Mouse (Mus musculus) heart, postnatal 4 days (tissue): ENCODE measurements around the gene 1600002K03Rik. TPM values are rescaled to one million over a fixed set of nuclear protein-coding genes. Genes with fewer than 3 reads are reported as not detected.
A peak's percentile ranks its signal among the peaks of the same experiment; 100 is the strongest.

Experiments used
- DNase-seq: peaks from one replicate; pipeline ENCODE4 v3.0.0; 2021
- total RNA-seq, 2 experiments: library from RNA; stranded (reverse); gene quantifications; 2 replicates each; pipeline ENCODE4 v1.2.3; 2021

Gene 1600002K03Rik
- 1 to 10 TPM; 1.9 to 4.9 TPM for total RNA-seq

DNA sequence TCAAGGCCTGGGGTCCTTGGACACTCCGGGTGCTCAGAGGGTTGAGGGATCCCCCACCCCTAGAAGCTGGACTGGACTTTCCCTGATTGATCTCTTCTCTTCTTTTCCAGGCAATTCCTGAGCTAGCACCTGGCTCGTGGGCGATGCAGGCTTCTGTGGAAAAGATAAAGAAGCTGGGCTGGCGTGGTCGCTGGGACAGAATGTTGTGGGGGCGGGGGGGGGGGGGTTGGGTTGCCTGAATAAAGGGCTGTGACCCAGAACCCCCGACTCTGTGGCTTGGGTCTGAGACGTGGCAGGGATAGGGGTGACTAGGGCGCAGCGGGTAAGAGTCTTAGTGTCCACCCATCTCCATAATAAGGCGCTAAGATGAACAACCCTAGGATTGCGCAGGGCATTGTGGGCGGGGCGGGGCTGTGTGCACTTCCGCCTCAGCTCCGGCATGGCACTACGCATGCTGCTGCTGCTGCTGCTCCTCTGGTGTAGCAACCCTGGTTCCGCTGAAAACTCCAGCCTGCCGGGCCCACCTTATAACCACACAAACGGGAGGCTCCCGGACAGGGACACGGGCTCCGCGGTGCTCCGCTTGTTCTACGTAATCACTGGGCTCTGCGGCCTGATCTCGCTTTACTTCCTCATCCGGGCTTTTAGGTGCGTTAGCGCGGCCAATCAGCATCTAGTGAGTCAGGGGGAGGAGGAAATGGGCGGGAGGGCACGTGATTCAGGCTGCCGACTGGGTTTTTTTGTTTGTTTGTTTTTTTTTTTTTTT lies at the start of gene 1600002K03Rik:
Gene 1600002K03Rik (plus strand): TSS at position 418 of the 766 bp plus-strand sequence.
- DNase-seq: peak; percentile 86

DNA sequence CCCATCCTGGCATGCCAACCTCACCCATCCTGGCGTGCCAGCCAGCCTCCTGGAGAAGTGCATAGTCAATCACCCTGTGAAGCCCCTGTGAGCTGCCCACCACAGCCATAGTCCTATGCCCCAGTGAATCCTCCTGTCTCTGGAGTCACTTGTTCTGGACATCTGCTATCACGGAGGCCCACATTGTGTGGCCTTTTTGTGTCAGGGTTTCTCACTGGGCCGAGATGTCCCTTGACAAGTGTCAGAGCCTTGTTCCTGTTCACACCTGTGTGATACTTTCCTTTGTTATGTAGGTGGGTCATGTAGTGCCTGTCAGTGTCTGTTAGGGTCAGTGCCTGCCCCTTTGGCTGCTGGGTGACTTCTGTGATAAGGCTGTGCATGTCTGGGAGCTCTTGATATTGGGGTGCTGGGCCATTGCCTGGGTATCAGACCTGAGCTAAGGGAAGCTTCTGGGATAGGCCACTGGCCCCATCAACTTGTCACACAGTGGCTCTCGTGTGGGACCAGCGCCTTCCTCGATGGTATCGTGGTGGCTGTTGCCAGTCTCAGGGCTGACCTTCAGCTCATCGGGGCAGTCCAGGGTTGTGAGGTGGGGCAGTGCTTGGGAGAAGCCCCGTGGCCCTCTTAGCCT lies 48.7 kb upstream of the 1600002K03Rik start:
- DNase-seq: no peak

DNA sequence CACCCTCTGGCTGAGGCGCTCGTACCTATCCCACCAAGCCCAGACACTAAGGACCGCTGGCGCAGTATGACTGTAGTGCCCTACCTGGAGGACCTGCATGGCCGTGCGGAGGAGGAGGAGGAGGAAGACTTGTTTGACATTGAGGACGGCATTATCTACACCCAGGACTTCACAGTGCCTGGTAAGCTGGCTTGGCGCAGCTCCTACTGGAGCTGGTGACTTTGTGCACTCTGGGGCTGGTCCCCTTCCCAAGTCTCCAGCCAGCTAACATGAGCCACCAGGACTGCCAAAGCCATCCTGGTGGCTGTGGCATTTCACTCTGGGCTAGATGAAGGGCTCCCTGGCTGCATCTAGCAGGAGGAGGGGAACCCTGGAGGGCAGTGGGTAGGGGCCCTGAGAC lies 44.8 kb upstream of the 1600002K03Rik start:
- no peak for DNase-seq

DNA sequence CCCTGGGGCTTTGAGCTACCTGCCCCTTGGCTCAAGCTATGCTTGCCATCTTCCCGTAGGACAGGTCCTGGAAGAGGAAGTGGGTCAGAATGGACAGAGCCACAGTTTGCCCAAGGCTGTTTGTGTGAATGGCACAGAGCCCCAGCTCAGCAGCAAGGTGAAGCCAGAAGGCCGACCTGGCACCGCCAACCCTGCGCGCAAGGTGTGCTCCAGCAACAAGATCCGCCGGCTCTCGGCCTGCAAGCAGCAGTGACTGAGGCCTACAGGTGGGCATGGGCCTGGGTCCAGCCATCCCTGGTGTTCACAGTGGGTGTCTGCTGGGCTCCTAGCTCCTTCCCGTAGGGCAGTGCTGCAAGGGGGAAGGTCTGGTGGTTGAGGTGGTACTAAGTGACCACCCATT lies 42.9 kb upstream of the 1600002K03Rik start:
- DNase-seq: no peak

DNA sequence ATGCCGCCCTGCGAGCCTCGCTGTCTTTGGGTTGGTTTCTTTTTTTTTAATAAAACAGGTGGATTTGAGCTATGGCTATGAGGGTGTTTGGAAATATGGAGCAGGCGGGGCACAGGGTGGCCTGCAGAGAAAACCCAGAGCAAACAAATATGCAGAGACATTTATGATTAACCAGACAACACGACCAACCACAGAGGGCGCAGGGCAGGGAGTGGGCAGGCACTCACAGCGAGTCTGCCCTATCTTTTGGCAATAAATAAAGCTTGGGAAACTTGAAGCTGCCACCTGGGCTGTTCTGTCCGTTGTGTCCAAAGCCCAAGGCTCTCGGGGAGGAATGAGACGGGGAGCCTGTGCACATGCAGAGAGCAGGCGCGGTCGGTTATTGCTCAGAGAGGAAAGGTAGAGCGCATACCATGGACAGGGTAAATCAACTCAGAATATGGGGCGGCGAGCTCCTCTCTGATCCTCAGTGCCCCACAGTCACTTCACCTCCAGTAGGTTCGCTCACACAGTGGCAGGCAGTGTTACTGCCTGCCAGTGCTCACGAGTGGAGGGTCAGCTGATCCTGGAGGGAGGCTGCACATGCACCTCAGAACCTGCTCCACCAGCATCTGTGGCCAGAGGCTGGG lies 42.2 kb upstream of the 1600002K03Rik start:
- no peak for DNase-seq

DNA sequence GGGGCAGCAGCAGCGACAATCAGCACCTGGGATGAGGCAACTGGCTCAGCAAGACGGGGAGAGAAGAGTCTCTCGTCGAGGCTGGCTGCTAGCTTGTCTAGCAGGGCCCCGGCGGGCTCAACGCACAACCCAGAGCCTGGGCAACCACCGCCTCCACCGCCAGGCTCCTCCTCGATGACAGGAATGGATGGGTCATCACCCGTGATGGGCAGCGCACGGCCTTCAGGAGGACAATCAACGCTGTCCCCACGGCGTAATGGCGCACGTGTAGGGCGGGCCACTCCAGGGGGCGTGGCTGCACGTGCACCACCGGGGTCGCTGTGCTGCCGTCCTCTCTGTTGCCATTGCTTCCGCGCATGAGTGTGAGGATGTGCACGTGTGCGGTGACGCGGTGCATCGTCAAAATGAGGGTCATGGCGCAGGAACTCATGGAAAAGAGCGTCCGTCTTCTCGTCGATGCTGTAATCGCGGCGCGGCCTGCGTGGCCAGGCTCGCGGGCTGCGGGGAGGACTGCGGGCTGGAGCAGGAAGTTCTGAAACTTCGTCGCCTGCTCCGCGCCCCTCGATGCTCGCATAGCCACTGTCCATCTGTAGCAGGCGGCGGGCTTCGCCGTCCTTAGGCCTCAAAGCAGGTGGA lies 41.3 kb upstream of the 1600002K03Rik start:
- DNase-seq: no peak

DNA sequence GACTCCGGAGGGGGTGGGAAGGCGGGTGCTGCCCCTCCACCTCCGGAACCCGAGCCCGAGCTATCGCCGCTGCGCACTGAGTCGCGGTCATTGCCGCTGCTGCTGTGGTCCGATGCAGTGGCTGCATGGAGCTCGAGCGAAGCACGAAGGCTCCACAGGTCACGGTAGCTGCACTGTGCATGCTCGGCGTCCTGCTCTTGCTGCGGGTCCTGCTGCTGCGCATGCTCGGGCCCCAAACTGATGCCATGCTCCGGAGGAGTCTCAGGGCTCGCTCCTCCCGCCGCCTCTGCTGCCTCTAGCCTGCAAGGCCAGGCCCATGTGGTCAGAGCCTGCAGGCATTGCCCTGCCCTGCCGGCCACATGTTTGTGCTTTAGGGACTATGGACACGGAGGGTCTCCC lies 40.8 kb upstream of the 1600002K03Rik start:
- no peak for DNase-seq

DNA sequence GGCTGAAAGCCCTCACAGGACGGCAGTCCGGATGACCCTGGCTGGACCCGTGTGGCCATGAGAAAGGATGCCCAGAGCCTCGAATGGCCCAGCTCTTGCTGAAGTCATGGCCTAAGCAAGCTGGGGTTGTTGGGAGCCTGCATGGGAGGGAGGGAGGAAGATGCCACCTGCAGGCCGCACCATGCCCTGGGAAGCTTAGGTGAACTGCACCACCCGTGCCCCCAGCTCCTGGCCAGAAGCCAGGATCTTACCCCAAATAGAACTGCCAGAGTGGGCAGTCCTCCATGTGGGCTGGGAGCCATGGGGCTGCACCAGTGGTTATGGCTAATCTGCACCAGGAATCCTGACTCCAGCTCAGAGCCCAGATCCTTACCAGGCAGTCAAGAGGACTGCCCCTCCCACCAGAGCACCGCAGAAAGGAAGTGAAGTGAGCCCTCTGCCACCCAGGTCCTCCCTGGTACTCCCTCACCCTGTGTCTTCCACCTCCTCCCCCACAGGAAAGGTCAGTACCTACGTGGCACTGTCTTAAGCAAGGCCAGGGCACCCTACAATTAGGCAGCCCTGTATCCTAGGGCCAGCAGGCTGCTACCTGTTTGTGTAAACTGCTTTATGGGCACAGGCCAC lies 39.4 kb upstream of the 1600002K03Rik start:
- peak; percentile 83 for DNase-seq

DNA sequence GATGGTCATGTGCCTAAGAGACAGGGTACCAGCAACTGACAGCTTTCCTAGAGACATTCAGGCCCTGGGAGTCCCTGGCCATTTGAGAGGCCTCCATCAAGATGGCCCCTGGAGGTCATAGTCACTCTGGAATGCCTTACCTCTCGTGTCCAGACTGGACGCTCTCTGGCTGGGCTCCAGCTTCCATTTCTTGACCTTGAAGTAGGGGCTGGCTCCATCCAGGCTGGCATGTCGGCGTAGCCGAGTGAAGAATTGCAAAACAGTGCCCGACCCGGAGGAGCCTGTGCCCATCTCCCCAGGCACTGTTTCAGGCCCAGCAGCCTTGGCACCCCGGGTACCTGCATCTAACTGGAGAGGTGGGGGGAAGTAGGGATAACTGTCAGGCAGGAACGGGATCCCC lies 38.3 kb upstream of the 1600002K03Rik start:
- no peak for DNase-seq

DNA sequence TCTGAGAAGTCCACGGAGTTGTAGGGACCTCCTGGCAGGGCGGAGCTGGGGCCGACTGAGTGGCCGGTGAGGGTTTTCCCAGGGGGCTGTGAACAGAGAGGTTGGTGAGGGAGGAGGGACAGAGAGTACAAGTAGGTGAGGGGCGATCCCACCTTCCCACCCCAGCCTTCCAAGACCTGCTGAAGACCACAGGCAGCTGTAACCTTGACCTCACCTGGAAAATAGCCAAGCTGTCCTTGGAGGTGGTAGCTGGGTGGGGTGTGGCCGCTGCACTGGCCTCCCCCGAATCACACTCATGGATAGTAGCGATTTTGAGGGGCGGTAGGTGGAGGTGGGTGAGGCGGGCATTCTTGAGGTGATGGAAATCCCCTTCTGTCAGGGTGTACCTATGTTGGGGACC lies 37.6 kb upstream of the 1600002K03Rik start:
- no peak for DNase-seq

DNA sequence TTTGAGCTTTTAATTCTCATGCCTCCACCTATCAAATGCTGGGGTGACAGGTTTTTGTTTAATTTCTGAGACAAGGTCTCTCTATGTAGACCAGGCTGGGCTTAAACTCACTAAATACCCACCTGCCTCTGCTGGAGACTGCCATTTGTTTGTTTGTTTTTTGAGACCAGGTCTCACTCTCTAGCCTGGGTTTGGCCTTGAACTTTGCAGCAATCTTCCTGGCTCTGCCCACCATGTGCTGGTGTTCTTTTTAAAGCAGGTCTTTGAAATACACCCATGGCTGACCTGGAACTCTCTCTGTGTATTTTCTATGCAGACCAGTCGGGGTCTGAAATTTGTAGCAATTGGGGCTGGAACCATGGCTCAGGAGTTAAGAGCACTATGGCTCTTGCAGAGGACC lies 37.1 kb upstream of the 1600002K03Rik start:
- no peak for DNase-seq

DNA sequence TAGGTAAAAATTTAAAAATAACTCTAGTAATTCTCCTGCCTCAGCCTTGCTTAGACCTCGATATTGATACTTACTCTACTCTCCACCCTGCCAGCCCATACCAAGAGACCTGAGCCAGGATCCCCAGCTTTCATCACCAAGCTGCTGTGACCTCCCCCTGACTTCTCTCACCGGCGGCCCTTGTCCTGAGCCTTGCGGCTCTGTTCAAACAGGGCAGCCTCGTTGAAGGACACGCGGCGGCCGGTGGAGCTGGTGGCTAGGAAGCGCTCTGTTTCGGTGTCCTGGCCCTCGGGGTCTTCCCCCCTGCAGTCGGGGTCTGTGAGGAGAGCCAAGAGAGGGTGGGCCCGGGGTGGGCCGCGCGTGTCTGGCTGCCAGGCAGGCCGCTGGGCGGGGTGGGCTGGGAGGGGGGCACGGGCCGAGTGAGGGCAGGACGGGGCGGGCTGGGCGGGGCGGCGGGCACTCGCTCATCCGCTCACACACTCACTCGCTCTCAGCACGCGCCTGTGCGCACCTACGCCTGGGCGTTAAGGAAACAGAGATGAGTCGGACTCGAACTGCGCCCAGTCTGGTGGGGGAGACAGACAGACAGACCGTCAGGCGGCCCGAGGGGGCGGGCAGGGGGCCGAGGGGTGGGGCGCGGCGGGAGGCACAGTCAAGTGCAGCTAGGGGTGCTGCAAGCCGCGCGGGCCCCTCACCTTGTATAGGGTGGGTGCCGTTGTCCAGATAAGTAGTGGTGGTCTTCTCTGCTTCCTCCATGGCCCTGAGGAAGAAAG lies 36.4 kb upstream of the 1600002K03Rik start:
- DNase-seq: no peak

DNA sequence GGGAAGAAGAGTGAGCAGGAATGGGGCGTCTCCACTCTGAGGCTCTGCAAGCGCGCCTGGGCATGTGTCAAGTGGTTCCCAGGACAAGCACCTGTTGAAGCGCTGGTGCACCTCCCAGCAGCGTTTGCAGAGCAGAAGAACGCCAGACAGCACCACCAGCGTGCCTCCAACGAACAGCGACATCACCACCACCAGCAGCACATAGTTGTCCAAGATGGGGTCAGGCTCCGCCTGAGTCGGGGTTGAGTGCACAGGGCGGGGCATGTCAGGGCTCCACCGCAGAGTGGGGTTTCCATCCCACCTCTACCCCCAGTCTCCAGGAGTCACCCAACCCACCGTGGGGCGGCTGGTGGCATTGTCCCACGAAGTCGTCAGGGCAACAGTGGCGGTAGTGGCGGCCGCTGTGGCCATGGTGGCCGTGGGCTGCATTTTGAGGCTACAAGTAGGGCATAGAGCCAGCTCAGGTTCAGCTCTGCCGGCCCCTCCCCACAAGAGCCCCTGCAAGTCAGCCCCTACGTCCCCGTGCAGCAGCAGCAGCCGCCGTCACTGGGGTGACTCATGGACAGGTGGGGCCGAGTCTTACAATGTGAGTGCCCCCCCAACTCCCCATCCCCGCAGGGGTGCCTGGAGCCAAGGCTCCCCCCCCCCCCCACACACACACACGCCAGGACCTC lies 35.7 kb upstream of the 1600002K03Rik start:
- DNase-seq: no peak

DNA sequence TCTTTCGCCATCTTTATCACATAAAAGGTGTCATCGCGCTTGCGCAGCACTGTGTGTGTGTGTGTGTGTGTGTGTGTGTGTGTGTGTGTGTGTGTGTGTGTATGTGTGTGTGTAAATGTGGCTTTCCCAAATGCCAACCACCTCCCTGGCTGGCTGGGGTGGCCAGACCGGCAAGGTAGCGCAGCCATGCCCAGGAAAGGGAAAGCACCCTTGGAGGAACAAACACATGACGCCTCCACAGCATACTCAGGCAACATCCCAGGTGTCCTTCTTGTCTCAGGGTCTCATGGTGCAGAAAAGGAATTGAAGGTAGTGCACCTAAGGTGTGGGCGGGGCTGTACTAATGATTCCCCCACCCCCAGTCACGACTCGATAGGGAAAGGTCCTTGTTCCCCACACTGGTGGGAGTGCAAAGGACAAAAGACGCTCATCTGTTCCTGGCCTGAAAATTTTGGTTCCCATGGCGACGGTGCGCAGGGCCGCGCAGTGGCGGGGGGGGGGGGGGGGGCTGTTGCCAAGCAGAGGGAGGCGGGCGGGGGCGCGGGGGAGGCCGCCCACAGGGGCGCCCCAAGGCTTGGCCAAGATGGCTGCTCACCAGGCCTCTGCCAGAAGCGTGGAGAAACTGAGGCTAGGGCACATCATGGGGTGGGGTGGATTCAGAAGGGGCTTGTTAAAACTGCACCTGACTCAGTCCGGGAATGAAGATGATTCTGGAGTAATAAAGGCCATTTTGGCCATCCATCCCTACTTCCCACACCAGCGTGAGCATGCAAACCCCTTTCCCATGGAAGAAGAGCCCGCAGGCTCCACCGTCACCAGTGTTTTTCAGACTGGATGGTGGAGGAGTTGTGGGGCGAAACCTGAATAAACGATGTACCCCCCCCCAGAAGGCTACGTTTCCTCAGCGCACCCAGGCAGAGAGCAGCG lies 34.9 kb upstream of the 1600002K03Rik start:
- DNase-seq: no peak

DNA sequence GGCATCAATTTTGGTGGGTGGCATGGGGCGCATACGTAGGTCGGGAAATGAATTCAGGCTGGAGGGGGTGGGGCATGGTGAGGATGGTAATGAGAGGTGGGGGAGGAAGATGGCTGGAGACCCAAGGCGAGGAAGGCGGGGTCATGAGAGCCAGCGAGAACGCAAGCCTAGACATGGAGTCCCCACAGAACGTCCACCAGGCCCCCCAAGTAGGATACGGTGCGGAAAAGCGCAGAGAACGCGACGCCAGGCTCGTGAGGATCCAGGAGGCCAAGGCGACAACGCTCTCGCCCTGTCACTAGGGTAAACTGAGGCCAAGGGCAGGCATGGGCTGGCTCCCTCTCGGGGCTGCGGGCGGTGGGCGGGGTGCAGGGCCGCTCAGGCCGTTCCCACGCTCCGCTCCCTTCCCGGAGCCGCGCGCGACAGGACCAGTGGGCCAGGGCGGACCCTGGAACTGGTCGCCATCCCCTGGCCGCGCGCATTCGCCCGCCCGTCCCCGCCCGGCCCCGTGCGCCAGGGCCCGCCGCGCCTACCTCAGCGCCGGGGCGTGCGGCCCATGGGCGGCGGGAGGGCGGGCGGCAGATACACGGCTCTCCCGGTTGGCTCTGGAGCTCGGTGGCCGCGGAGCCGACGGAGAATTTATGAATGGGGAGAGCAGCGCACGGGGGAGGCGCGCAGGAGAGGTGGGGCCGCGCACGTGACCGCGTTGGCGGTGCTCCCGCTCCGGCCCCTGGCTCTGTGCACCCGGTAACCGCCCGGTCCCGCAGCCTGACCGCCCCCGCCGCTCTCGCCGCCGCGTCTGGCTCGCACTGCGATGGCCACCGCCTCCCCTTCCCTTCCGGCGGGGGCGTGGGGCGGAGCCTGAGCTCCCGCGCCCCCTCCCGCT lies 33.9 kb upstream of the 1600002K03Rik start, which contains the start of gene Atp5d:
Gene Atp5d (plus strand): TSS at position 80 of the 886 bp plus-strand sequence.
- peak; percentile 68 for DNase-seq

DNA sequence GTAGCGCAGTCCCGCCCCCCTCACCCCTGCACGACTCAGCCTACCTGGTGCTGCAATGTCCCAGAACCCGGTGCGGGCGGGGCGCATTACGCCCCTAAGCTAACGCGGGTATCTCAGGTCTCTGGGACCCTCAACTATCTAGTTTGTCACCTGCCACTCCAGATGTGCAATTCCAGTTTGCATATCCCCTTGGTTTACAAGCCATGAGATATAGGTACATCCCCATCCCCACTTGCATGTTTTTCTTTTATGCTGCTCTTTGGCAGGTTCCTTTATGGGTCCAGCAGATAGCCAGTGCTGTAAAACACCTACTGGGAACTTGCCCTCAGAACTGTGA lies 33.3 kb upstream of the 1600002K03Rik start:
- no peak for DNase-seq

DNA sequence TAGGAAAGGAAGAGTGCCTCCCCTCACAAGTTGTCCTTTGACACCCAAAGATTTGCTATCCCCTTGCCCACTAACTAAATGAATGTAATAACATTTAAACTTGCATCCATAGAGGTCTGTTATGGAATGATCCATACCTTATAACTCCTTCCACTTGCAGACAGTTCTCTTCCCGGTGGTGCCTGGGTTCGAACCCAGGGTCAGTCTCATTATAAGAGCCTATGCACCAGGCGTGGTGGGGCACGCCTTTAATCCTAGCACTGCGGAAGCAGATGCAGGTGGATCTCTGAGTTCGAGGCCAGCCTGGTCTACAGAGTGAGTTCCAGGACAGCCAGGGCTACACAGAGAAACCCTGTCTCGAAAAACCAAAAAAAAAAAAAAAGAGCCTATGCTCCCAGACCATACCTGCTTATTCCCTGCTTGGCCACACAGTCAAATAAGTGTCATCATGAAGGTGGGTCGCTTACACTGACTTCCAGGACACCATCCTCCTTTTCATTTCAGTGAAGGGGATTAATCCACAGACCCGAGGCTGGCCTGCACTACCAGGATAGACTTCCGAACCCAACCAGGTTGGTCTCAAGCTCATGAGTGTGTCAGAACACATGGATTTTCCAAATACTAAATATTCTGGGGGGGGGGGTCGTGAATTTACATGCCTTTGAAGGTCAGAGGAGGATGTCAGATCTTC lies 32.6 kb upstream of the 1600002K03Rik start:
- no peak for DNase-seq

DNA sequence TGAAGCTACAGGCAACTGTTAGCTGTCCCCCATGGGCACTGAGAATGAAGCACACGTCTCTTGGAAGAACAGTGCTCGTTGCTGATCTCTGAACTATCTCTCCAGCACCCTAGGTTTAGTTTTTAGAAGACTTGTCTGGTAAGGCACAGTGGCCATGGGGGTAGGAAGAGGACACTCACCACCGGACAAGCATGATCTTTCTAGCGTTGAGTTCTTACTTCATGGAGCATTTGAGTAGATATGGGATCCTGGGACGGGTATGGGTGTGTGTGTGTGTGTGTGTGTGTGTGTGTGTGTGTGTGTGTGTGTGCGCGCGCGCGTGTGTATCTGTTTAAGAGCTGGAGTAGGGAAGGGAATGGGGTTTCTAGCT lies 32.1 kb upstream of the 1600002K03Rik start, which contains the start of gene Cbarp:
Gene Cbarp (minus strand): TSS at position 170 of the 370 bp plus-strand sequence.
- no peak for DNase-seq
